Mouse (Mus musculus): ENCODE measurements at regions not wholly inside any gene's neighbourhood (a gene's known extent, or its start where the extent isn't known, plus 50 kb on each side); places are given as distances from the start of the nearest gene placed in this dataset.

GRCm38 (mm10) chr13:90738513-90738912 is 166.6 kb downstream of the Atp6ap1l start:
- no peak for DNase-seq

- no peak for DNase-seq
These were observed 171.9 kb downstream of the Atp6ap1l start for GRCm38 (mm10) chr13:90733265-90733664.

- DNase-seq, result peak; percentile 24
These were observed 176.1 kb downstream of the Atp6ap1l start for GRCm38 (mm10) chr13:90729078-90729477.

GRCm38 (mm10) chr13:90727816-90728215 is 177.3 kb downstream of the Atp6ap1l start:
- no peak for DNase-seq

GRCm38 (mm10) chr13:90725053-90725827 is 179.9 kb downstream of the Atp6ap1l start:
- no peak for DNase-seq

GRCm38 (mm10) chr13:90724598-90724997 is 180.6 kb downstream of the Atp6ap1l start:
- DNase-seq, result no peak

GRCm38 (mm10) chr13:90723533-90723898 is 181.6 kb downstream of the Atp6ap1l start:
- DNase-seq, result no peak

- DNase-seq, result no peak
These were observed 182.3 kb downstream of the Atp6ap1l start for GRCm38 (mm10) chr13:90722599-90723532.

- no peak for DNase-seq
These were observed 220.8 kb downstream of the Atp6ap1l start for GRCm38 (mm10) chr13:90684324-90684723.

GRCm38 (mm10) chr13:90679162-90680010 is 225.8 kb downstream of the Atp6ap1l start:
- no peak for DNase-seq

- no peak for DNase-seq
These were observed 231.3 kb downstream of the Atp6ap1l start for GRCm38 (mm10) chr13:90673823-90674222.

- no peak for DNase-seq
These were observed 232.1 kb downstream of the Atp6ap1l start for GRCm38 (mm10) chr13:90673079-90673478.

GRCm38 (mm10) chr13:90661567-90662141 is 243.5 kb downstream of the Atp6ap1l start:
- no peak for DNase-seq

- DNase-seq, result no peak
These were observed 244.2 kb downstream of the Atp6ap1l start for GRCm38 (mm10) chr13:90660950-90661349.

GRCm38 (mm10) chr13:90659087-90659486 is 246.1 kb downstream of the Atp6ap1l start:
- DNase-seq, result no peak

GRCm38 (mm10) chr13:90646356-90646755 is 258.8 kb downstream of the Atp6ap1l start:
- DNase-seq, result peak; percentile 2

GRCm38 (mm10) chr13:90644216-90644615 is 260.9 kb downstream of the Atp6ap1l start:
- DNase-seq, result no peak

GRCm38 (mm10) chr13:90643575-90644215 is 261.5 kb downstream of the Atp6ap1l start:
- no peak for DNase-seq

- DNase-seq, result no peak
These were observed 262.0 kb downstream of the Atp6ap1l start for GRCm38 (mm10) chr13:90643109-90643508.

GRCm38 (mm10) chr13:90642206-90642823 is 262.8 kb downstream of the Atp6ap1l start:
- DNase-seq, result no peak

Measured in kidney, postnatal 14 days (tissue).